Mouse (Mus musculus) ES-E14 (cell line): ENCODE results near the gene Gm10256.
"Not testable (repeated sequence)": the region's sequence is repeated elsewhere in the genome, so short reads cannot be mapped to it uniquely, and the experiment has no call there.

Experiments used
- CHD2 ChIP-seq: IDR thresholded peaks from 2 replicates; pipeline ENCODE4 v1.6.1; 2014; ENCODE audit warnings: mild to moderate bottlenecking, low read depth, low read length, inconsistent platforms
- HCFC1 ChIP-seq: IDR thresholded peaks from 2 replicates; pipeline ENCODE4 v1.6.1; 2012; ENCODE audit warnings: low read length, inconsistent platforms, borderline replicate concordance; ENCODE audit not compliant: insufficient read depth
- MAFK ChIP-seq: IDR thresholded peaks from 2 replicates; pipeline ENCODE4 v1.6.1; 2014; ENCODE audit warnings: mild to moderate bottlenecking, low read depth, low read length, inconsistent platforms; ENCODE audit not compliant: insufficient read depth
- ZC3H11A ChIP-seq: IDR thresholded peaks from 2 replicates; pipeline ENCODE4 v1.6.1; 2012; ENCODE audit warnings: low read depth, mild to moderate bottlenecking, inconsistent platforms, low read length, borderline replicate concordance
- ZNF384 ChIP-seq: IDR thresholded peaks from 2 replicates; pipeline ENCODE4 v1.6.1; 2012; ENCODE audit warnings: low read depth, low read length, inconsistent platforms

- TF ChIP-seq MAFK, HCFC1, ZC3H11A, ZNF384, CHD2: not testable (repeated sequence)
These were observed 34.4 kb upstream of the Gm10256 start, which contains the start of gene Gm4064 for GRCm38 (mm10) chrY:2796105-2796504.
